Mouse (Mus musculus) CH12.LX (cell line): Measurements from ENCODE around the gene Nos1ap. TPM values are rescaled to one million over a fixed set of nuclear protein-coding genes. Genes with fewer than 3 reads are reported as not detected.

Source experiments
- DNase-seq: peaks from one replicate; pipeline ENCODE4 v3.0.0-alpha.2; 2013; ENCODE audit errors: extremely low read depth
- H3K27ac ChIP-seq: 2 replicates; pipeline ENCODE4 v1.5.1; 2012; ENCODE audit warnings: low read depth, mild to moderate bottlenecking, control low read depth, moderate library complexity; ENCODE audit not compliant: insufficient read depth
- H3K27me3 ChIP-seq: replicated peaks from 2 replicates; pipeline ENCODE3; 2012; ENCODE audit warnings: inconsistent platforms
- H3K36me3 ChIP-seq, 2 experiments: replicated peaks in 1 of 2; 2 replicates each; pipeline versions ENCODE3 to v1.6.1; 2012; ENCODE audit warnings: inconsistent platforms in 1 of 2, low read length in 1 of 2, mild to moderate bottlenecking in 1 of 2, mixed read lengths in 1 of 2, moderate library complexity in 1 of 2; ENCODE audit not compliant: control insufficient read depth in 1 of 2, insufficient read depth in 1 of 2
- H3K4me1 ChIP-seq, 2 experiments: 2 replicates each; pipeline ENCODE4 v1.6.1; 2012; ENCODE audit warnings: inconsistent platforms in 1 of 2, moderate library complexity in 1 of 2; ENCODE audit not compliant: insufficient read depth in 2 of 2, control insufficient read depth in 1 of 2
- H3K4me2 ChIP-seq: 2 replicates; pipeline ENCODE4 v1.6.1; 2012; ENCODE audit warnings: low read depth, mild to moderate bottlenecking, control low read depth; ENCODE audit not compliant: poor library complexity, insufficient read depth, severe bottlenecking
- H3K4me3 ChIP-seq, 3 experiments: fragments of 150-350 bp in 1 of 3; sonication (generic) in 1 of 3; replicated peaks in 1 of 3; 2 replicates each; pipeline versions ENCODE3 to v1.5.1; 2011 to 2012; ENCODE audit warnings: low read depth in 2 of 3, low read length in 2 of 3, mild to moderate bottlenecking in 2 of 3, moderate library complexity in 2 of 3, control low read depth in 1 of 3, improper control_type of control experiment in 1 of 3, inconsistent platforms in 1 of 3, mixed read lengths in 1 of 3; ENCODE audit not compliant: poor library complexity in 1 of 3
- H3K79me2 ChIP-seq: replicated peaks from 2 replicates; pipeline ENCODE4 v1.6.1; 2012; ENCODE audit warnings: mild to moderate bottlenecking, moderate library complexity; ENCODE audit not compliant: control insufficient read depth, poor library complexity, insufficient read depth, severe bottlenecking; ENCODE audit errors: extremely low read depth
- H3K9ac ChIP-seq: 2 replicates; pipeline ENCODE4 v1.6.1; 2012; ENCODE audit warnings: low read depth, mild to moderate bottlenecking, control low read depth, moderate library complexity; ENCODE audit not compliant: insufficient read depth
- H3K9me3 ChIP-seq: replicated peaks from 2 replicates; pipeline ENCODE3; 2012; ENCODE audit warnings: low read length, inconsistent platforms, mixed read lengths
- BHLHE40 ChIP-seq: IDR thresholded peaks from 2 replicates; pipeline ENCODE4 v1.6.1; 2011; ENCODE audit warnings: mild to moderate bottlenecking, low read depth, low read length, improper control_type of control experiment
- CTCF ChIP-seq, 2 experiments: IDR thresholded peaks in 1 of 2; conservative IDR thresholded peaks in 1 of 2; 2 replicates each; pipeline ENCODE4 v1.5.1; 2011 to 2012; ENCODE audit warnings: low read depth in 2 of 2, low read length in 2 of 2, improper control_type of control experiment in 1 of 2, inconsistent platforms in 1 of 2, mild to moderate bottlenecking in 1 of 2, moderate library complexity in 1 of 2
- E2F4 ChIP-seq: IDR thresholded peaks from 2 replicates; pipeline ENCODE4 v1.6.1; 2011; ENCODE audit warnings: low read depth, low read length, improper control_type of control experiment; ENCODE audit not compliant: insufficient replicate concordance
- ELF1 ChIP-seq: IDR thresholded peaks from 2 replicates; pipeline ENCODE4 v1.6.1; 2014; ENCODE audit warnings: low read depth, mild to moderate bottlenecking, inconsistent platforms, low read length, improper control_type of control experiment
- EP300 ChIP-seq: IDR thresholded peaks from 2 replicates; pipeline ENCODE4 v1.6.1; 2011; ENCODE audit warnings: low read length, improper control_type of control experiment
- ETS1 ChIP-seq: conservative IDR thresholded peaks from 2 replicates; pipeline ENCODE4 v1.6.1; 2012; ENCODE audit warnings: low read depth, mild to moderate bottlenecking, inconsistent platforms, low read length, improper control_type of control experiment, moderate library complexity
- JUN ChIP-seq: IDR thresholded peaks from 2 replicates; pipeline ENCODE4 v1.6.1; 2011; ENCODE audit warnings: low read depth, mild to moderate bottlenecking, low read length, improper control_type of control experiment, moderate library complexity; ENCODE audit not compliant: insufficient read depth
- KAT2A ChIP-seq: IDR thresholded peaks from 2 replicates; pipeline ENCODE4 v1.6.1; 2012; ENCODE audit warnings: low read length, improper control_type of control experiment, inconsistent platforms; ENCODE audit not compliant: insufficient replicate concordance
- MAZ ChIP-seq: IDR thresholded peaks from 2 replicates; pipeline ENCODE4 v1.6.1; 2012; ENCODE audit warnings: low read depth, mild to moderate bottlenecking, inconsistent platforms, low read length, improper control_type of control experiment, moderate library complexity
- MXI1 ChIP-seq: IDR thresholded peaks from 2 replicates; pipeline ENCODE4 v1.6.1; 2011; ENCODE audit warnings: mild to moderate bottlenecking, low read depth, low read length, improper control_type of control experiment
- MYC ChIP-seq: IDR thresholded peaks from 2 replicates; pipeline ENCODE4 v1.6.1; 2011; ENCODE audit warnings: low read depth, mild to moderate bottlenecking, improper control_type of control experiment, low read length
- NRF1 ChIP-seq: IDR thresholded peaks from 2 replicates; pipeline ENCODE4 v1.6.1; 2014; ENCODE audit warnings: low read depth, mild to moderate bottlenecking, inconsistent platforms, low read length, improper control_type of control experiment, moderate library complexity
- POLR2AphosphoS2 ChIP-seq: IDR thresholded peaks from 2 replicates; pipeline ENCODE4 v1.6.1; 2011; ENCODE audit warnings: low read depth, low read length, improper control_type of control experiment
- RCOR1 ChIP-seq: conservative IDR thresholded peaks from 2 replicates; pipeline ENCODE4 v1.6.1; 2012; ENCODE audit warnings: low read depth, mild to moderate bottlenecking, inconsistent platforms, low read length, improper control_type of control experiment
- SIN3A ChIP-seq: IDR thresholded peaks from 2 replicates; pipeline ENCODE4 v1.6.1; 2012; ENCODE audit warnings: low read length, improper control_type of control experiment, inconsistent platforms
- TBP ChIP-seq: conservative IDR thresholded peaks from 2 replicates; pipeline ENCODE4 v1.6.1; 2011; ENCODE audit warnings: low read depth, low read length, improper control_type of control experiment
- USF1 ChIP-seq: IDR thresholded peaks from 2 replicates; pipeline ENCODE4 v1.6.1; 2014; ENCODE audit warnings: low read depth, mild to moderate bottlenecking, inconsistent platforms, low read length, improper control_type of control experiment
- USF2 ChIP-seq: conservative IDR thresholded peaks from 2 replicates; pipeline ENCODE4 v1.6.1; 2011; ENCODE audit warnings: low read depth, low read length, improper control_type of control experiment
- ZC3H11A ChIP-seq: IDR thresholded peaks from 2 replicates; pipeline ENCODE4 v1.6.1; 2012; ENCODE audit warnings: low read depth, mild to moderate bottlenecking, inconsistent platforms, low read length, improper control_type of control experiment
- ZKSCAN1 ChIP-seq: IDR thresholded peaks from 2 replicates; pipeline ENCODE4 v1.6.1; 2012; ENCODE audit warnings: low read depth, inconsistent platforms, low read length, improper control_type of control experiment, borderline replicate concordance
- ZMIZ1 ChIP-seq: IDR thresholded peaks from 2 replicates; pipeline ENCODE4 v1.6.1; 2012; ENCODE audit warnings: low read depth, mild to moderate bottlenecking, inconsistent platforms, low read length, improper control_type of control experiment
- ZNF384 ChIP-seq: IDR thresholded peaks from 2 replicates; pipeline ENCODE4 v1.6.1; 2012; ENCODE audit warnings: low read depth, low read length, improper control_type of control experiment, inconsistent platforms
- dilution Hi-C: fragments of 300-500 bp; cut with MboI; formaldehyde crosslinking; loops from 2 replicates; pipeline ENCODE4 v1.14.3; 2020; ENCODE audit warnings: low sequenced_read_pairs; ENCODE audit not compliant: extremely low pct_unique_long_range_greater_than_20kb, extremely low pct_ligation_motif_present
- in situ Hi-C: fragments of 300-500 bp; cut with MboI; formaldehyde crosslinking; loops from 3 replicates; pipeline ENCODE4 v1.14.3; 2019; ENCODE audit warnings: low sequenced_read_pairs, low pct_ligation_motif_present, low pct_unique_long_range_greater_than_20kb, mixed read lengths
- polyA plus RNA-seq: library from polyadenylated mRNA; unstranded; fragments of >175 nt; gene quantifications from 2 replicates; pipeline ENCODE4 v1.2.1, GENCODE M21; 2012; ENCODE audit warnings: low read depth; ENCODE audit not compliant: insufficient read length
- total RNA-seq, 2 experiments: library from RNA; depleted of rRNA; stranded (reverse); fragments of 300-350 nt in 1 of 2; fragments of >200 nt in 1 of 2; gene quantifications; 2 replicates each; pipeline ENCODE4 v1.2.3; 2012 to 2014

Gene Nos1ap
- total and polyA plus RNA-seq, 3 experiments: not detected

- no peak for TF ChIP-seq ZMIZ1
- no peak for TF ChIP-seq USF1
- no peak for TF ChIP-seq ZC3H11A
- TF ChIP-seq E2F4: no peak
- TF ChIP-seq POLR2AphosphoS2: no peak
Observed at GRCm38 (mm10) chr1:170535221-170535620, 54.4 kb downstream of the Nos1ap start (continued).

GRCm38 (mm10) chr1:170531286-170531685 lies 58.4 kb downstream of the Nos1ap start:
- TF ChIP-seq BHLHE40: no peak
- TF ChIP-seq SIN3A: no peak
- TF ChIP-seq ZC3H11A: no peak
- TF ChIP-seq ELF1: no peak
- TF ChIP-seq ZNF384: no peak
- TF ChIP-seq ZKSCAN1: no peak
- no peak for TF ChIP-seq TBP
- TF ChIP-seq ZMIZ1: no peak
- no peak for TF ChIP-seq USF2
- no peak for TF ChIP-seq USF1
- no peak for TF ChIP-seq KAT2A
- no peak for TF ChIP-seq ETS1
- no peak for TF ChIP-seq NRF1
- TF ChIP-seq MAZ: no peak
- no peak for TF ChIP-seq EP300
- Histone ChIP-seq H3K9me3 (no peaks in the 10 kb centered on the region), H3K4me3 (no peak overlapping the region), H3K9ac (no peak overlapping the region), H3K4me2 (no peak overlapping the region), H3K27ac (no peak overlapping the region), H3K4me1 (peaks cover 0 to 4% of the 10 kb centered on the region in 2 experiments; a peak in 1 of 4 replicates), H3K36me3 (no peaks in the 10 kb centered on the region), H3K79me2 (no peaks in the 10 kb centered on the region), H3K27me3 (peaks cover 2% of the 10 kb centered on the region)
- no peak for DNase-seq
- in situ Hi-C loops (no loop called here), dilution Hi-C loops (no loop called here)

- H3K4me2 ChIP-seq: no peak overlapping the region
- H3K4me3 ChIP-seq: no peak overlapping the region
- no peak overlapping the region for H3K27ac ChIP-seq
- H3K79me2 ChIP-seq: no peaks in the 10 kb centered on the region
- in situ Hi-C loops: no loop called here
- no peak overlapping the region for H3K9ac ChIP-seq
- DNase-seq: no peak
- H3K36me3 ChIP-seq: no peaks in the 10 kb centered on the region
- peaks cover 2% of the 10 kb centered on the region for H3K27me3 ChIP-seq
- H3K9me3 ChIP-seq: no peaks in the 10 kb centered on the region
- H3K4me1 ChIP-seq: no peaks in the 10 kb centered on the region
- dilution Hi-C loops: no loop called here
- TF ChIP-seq CTCF (conservative IDR thresholded peaks at IDR 0.05 in 1 of 2, IDR thresholded peaks at IDR 0.05 in 1 of 2; ENCODE audit: low read depth in 2 of 2, low read length in 2 of 2): no peak
- no peak for TF ChIP-seq JUN
- TF ChIP-seq BHLHE40: no peak
- TF ChIP-seq ZKSCAN1: no peak
- no peak for TF ChIP-seq ELF1
- TF ChIP-seq ZMIZ1: no peak
- TF ChIP-seq EP300: no peak
- TF ChIP-seq RCOR1: no peak
- TF ChIP-seq USF2: no peak
- no peak for TF ChIP-seq ETS1
- no peak for TF ChIP-seq NRF1
- no peak for TF ChIP-seq MXI1
- no peak for TF ChIP-seq MYC
- no peak for TF ChIP-seq ZC3H11A
- TF ChIP-seq POLR2AphosphoS2: no peak
- TF ChIP-seq, all 38 proteins: peak for 0
Observed at GRCm38 (mm10) chr1:170530456-170530855, 59.2 kb downstream of the Nos1ap start.
